Mouse (Mus musculus) stomach, postnatal 0 days (tissue): ENCODE results near the gene Fgfr2.

Experiments used
- CTCF ChIP-seq: IDR thresholded peaks from 2 replicates; pipeline ENCODE4 v1.5.1; 2016; ENCODE audit warnings: antibody characterized with exemption, low read depth, mild to moderate bottlenecking, moderate library complexity
- EP300 ChIP-seq: optimal IDR thresholded peaks from 2 replicates; pipeline ENCODE3; 2016; ENCODE audit warnings: antibody characterized with exemption

- no peak for TF ChIP-seq EP300
- no peak for TF ChIP-seq CTCF
Observed at GRCm38 (mm10) chr7:131456714-131457113, 1666.4 kb downstream of the Fgfr2 start.
